Mouse (Mus musculus) large intestine, adult 2 months (tissue): ENCODE results near the gene Eps15l1. TPM values are rescaled to one million over a fixed set of nuclear protein-coding genes. Genes with fewer than 3 reads are reported as not detected.
A peak's percentile ranks its signal among the peaks of the same experiment; 100 is the strongest.

ENCODE experiments used
- DNase-seq: peaks from one replicate; pipeline ENCODE4 v3.0.0-alpha.2; 2012; ENCODE audit warnings: low read depth, low spot score
- WGBS: fragments of 180-500 bp; shearing (Covaris S2); methylation state at CpG from one replicate; pipeline ENCODE4 v1.1.7; 2018; 5-methylcytosine and 5-hydroxymethylcytosine counted together
- polyA plus RNA-seq: library from polyadenylated mRNA; depleted of rRNA; stranded (reverse); fragments of >200 nt; gene quantifications from 2 replicates; pipeline ENCODE4 v1.2.3, GENCODE M21; 2012; rRNA removed

Gene Eps15l1
- polyA plus RNA-seq = 25.5 and 34.9 TPM in 2 replicates

DNA sequence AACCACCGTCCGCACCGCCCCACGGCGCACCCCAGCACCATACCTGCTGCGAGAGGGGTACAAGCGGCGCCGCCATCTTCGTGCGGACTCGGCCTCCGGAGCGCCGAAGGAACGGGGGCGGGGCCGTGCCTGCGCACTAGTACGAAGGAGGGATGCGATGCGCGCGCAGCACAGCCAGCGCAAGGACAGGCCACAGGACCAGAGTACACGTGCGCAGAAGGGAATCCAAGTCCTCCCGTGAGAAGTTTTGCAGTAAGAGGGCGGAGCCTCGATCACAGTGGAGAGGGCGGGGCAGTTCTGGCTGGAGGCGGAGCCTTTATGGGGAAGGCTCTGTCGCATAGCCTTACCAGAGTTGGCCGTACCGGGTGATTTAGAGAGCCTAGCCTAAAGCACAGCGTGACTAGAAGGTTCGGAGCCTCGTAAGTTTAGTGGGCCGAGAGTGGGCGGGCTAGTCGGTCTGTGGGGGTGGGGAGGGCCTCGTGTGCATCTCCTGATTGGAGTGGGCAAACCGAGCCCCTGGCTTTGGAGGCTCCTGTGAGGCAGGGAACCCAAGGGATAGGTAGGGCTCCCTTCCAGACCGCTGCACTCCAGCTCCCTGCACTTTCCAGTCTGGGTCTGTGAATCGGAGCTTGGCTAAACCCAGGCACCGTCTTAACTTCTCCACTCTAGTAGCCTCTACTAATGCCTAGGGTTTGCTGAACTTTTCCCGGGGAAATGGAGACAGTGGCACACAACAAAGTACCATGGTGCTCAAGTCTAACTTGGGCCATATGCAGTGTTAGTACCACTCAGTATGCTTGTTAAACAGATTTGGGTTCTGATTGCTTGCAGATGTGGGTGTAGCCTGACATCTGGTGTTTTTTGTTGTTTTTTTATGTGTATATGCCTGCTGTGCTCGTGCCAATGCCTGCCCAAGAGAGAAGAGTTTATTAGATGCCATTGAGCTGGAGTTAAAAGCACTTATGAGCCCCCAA is at the start of gene Eps15l1:
Eps15l1 (minus strand) TSS at position 99 of the 974 bp plus-strand sequence.
- WGBS = under 1% methylated on average over 48 of the region's 48 CpGs
- DNase-seq = peak; percentile 97

DNA sequence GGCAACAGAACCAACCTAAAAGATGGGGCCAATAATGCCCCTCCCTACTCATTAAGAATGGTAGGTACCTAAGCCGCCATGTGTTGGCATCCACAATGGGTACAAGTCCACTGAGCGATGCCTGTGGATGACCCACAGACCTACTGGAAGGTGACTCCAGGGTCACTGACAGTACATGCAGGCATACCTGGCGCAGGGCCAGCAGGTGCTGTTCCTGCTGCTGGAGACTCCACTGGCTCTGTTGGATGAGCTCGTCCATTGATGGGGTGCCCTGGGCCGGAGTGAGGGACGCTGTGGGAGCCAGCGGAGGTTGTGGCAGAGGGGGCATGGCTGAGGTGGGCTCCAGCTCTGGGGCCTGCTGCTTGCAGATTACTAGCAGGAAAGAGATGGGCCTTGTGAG is 49.4 kb upstream of the Eps15l1 start:
- DNase-seq = no peak
- WGBS = 90% methylated on average over 7 of the region's 7 CpGs

DNA sequence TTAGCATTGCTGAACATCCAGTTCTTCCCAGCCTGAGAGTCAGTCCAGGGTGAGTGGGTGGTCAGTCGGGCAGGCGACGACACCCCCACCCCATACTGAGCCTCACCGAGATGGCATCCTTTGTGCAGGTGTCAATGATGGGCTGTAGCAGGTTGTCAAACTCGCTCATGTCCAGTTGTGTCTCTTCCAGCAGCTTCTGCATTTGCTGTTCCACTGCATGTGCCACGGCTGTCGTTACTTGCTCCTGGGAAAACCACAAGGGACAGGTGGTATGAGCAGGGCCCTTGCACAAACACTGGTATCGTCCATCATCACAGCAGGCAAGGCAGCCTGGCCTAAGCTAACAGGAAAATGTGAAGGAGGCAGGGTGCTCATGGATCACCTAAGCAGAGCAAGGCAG is 48.7 kb upstream of the Eps15l1 start:
- WGBS = 93% methylated on average over 8 of the region's 8 CpGs
- DNase-seq = no peak

GRCm38 (mm10) chr8:72469243-72469642 is 48.0 kb upstream of the Eps15l1 start:
- WGBS = 84% methylated on average over 2 of the region's 2 CpGs
- DNase-seq = no peak

DNA sequence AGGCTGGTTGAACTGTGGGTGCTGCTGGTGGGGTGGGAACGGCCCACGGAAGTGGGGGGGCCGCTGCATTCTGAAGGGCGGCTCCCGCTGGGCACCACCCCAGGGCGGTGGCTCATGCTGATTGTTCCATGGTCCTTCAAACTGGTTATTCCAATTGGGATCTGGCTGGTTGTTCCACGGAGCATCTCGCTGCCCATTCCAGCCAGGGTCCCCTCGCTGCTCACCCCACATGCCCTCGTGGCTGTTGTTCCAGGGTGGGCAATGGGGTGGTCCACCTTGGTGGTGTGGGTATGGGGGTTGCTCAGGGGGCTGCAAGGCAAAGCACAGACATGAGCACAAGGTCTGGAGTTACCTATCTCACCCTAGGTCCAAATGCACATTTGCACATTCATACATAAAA is 43.0 kb upstream of the Eps15l1 start:
- 89% methylated on average over 10 of the region's 10 CpGs for WGBS
- no peak for DNase-seq

DNA sequence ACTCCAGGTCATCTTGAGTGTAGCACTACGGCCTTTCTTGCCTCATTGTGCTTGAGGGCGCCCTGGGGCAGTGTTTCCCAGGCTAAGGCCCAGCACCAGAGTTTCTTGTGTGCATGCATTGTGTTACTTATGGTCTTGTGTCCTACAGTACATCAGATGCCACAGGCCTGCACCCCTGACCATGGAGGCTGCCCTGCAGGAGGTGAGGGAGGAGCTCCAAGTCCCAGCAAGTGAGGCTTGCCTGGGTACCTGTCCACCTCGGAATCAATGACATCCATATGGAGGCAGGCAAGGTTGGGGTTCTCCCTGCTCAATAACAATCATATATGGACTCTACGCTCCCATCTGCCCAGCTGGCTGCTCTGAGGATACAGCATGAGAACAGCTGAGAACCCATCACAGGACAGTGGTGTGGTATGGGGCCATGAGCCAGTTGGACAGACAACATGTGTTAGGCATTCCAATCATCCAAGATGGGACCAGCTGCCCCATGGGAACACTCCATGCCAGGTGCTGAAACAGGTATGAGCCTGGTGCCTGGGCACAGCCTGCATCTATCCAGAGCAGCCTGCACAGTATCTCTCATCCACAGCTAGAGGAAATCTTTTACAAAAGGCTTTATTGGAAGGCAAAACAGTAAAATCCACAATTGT is 38.7 kb upstream of the Eps15l1 start:
- DNase-seq = no peak
- WGBS = 90% methylated on average over 4 of the region's 4 CpGs

DNA sequence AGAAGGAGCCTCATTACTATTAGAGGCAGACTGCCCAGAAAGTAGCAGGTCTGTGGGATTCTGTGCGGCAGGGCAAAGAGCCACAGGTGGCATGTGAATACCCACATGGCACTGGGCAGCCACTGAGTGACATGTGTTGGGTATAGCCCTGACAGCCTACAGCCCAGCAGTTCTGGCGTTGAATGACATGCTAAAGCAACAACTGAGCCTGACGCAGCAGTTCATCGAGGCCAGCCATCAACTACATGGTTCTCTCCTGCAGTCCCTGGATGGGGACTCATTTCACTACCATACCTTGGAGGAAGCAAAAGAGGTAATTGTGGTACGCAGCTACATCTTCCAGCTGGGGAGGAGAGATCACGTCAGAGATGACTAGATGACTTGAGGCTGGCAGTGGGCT is 37.2 kb upstream of the Eps15l1 start:
- 87% methylated on average over 6 of the region's 6 CpGs for WGBS
- DNase-seq = no peak

DNA sequence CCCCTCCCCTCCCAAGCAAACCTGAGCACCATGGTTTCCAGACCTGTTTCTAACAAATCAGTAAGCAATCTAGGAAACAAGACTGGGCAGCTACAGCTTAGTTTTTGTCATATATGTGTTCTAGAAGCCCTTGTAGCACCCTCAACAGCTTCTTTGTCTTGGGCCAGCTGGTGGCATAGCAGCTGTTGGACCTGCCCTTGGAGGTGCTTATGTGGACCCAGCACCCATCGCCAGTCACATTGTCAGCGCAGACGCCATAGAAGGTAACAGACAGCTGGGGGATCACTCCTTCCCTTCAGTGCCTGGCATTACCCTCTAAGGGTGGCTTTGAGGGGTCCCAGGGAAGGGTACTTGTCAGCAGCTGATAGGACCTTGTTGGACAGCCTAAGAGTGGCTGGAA is 36.5 kb upstream of the Eps15l1 start:
- WGBS = 88% methylated on average over 3 of the region's 3 CpGs
- no peak for DNase-seq

DNA sequence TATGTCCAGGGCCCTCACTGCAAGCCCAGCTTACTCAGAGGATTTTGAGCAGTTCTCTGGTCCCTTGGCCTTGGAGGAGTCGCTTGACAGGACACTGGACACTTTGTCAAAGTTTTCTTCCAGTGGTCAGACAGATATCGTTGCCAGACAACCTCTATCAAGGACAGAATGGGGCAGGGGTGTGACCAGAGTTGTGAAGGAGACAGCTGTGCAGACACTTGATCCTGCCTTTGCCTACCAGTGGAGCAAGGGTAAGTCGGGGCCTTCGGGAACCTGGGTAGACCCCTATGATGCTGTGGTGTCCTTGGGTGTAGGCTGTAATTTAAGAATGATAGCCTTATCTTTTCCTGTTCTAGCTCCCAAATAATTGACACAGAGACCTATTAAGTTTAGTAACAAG is 34.1 kb upstream of the Eps15l1 start:
- 90% methylated on average over 4 of the region's 4 CpGs for WGBS

GRCm38 (mm10) chr8:72453904-72454303 is 32.6 kb upstream of the Eps15l1 start:
- 100% methylated on average over 2 of the region's 2 CpGs for WGBS
- no peak for DNase-seq

More for the DNA sequence above, 34.1 kb upstream of the Eps15l1 start:
- DNase-seq = no peak

DNA sequence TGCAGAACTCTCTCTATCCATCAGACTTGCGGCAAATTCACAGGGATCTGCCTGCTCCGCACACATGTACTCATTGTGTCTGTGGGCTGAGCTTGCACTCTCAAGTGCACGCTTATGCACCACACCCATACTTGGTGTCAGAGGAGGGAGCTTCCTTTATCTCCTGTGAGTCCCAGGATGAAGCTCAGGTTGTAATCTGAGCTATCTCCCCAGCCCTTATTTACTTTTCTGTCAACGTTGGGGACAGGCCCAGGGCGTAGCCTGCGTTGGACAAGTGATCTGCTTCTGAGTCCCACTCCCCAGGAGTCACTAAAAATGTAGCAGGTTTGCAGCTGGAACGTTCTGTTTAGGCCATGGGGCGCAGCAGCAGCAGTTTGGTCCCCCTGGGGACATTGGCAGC is 30.3 kb upstream of the Eps15l1 start:
- WGBS = 75% methylated on average over 8 of the region's 8 CpGs
- DNase-seq = no peak

GRCm38 (mm10) chr8:72445071-72445470 is 23.8 kb upstream of the Eps15l1 start:
- DNase-seq = no peak
- 93% methylated on average over 6 of the region's 6 CpGs for WGBS

- 38% methylated on average over 6 of the region's 6 CpGs for WGBS
- DNase-seq = no peak
Observed at GRCm38 (mm10) chr8:72443994-72444350, 22.7 kb upstream of the Eps15l1 start.

- DNase-seq = peak; percentile 97
Observed at GRCm38 (mm10) chr8:72443338-72443993, 22.2 kb upstream of the Eps15l1 start, which contains the start of the genes Calr3 and 1700030K09Rik. TSS of gene Calr3 (minus strand) at chr8:72443870. TSS of gene 1700030K09Rik (plus strand) at chr8:72443880.

DNA sequence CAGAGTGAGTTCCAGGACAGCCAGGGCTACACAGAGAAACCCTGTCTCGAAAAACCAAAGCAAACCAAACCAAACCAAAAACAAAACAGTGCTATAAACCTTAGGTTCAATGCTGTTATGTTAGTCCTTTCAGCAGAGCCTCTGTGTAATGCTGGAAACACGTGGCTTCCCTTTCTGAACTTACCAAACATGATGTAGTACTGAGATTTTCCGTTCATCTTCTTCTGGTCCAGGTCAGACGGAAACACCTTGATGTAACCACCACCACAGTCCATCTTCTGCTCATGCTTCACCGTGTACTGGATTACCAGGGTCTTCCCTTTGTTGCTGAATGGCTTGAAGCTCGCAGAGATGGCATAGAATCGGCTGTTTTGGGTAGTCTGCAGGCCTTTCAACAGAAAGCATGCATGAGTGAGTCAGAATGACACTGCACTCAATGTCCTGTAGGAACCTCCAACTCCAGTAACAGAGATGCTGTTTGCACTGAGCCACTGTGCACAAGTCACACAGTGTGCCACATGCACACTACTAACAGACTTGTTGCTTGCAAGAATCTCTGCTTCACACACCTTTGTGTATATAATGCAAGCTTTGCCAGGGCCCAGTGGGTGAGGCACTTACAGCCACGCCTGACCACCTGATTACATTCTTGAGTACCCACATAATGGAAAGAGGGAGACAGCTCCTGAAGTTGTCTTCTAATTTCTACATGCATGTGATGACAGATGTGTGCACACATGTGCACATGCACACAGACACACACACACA is 17.2 kb upstream of the Eps15l1 start:
- 66% methylated on average over 8 of the region's 8 CpGs for WGBS

More at GRCm38 (mm10) chr8:72443338-72443993, 22.2 kb upstream of the Eps15l1 start, which contains the start of the genes Calr3 and 1700030K09Rik:
- WGBS = 5% methylated on average over 34 of the region's 34 CpGs

GRCm38 (mm10) chr8:72434952-72435351 is 13.7 kb upstream of the Eps15l1 start:
- no peak for DNase-seq
- 2% methylated on average over 2 of the region's 2 CpGs for WGBS

More for the DNA sequence above, 17.2 kb upstream of the Eps15l1 start:
- DNase-seq = no peak

GRCm38 (mm10) chr8:72429676-72430075 is 8.4 kb upstream of the Eps15l1 start:
- 47% methylated on average over 13 of the region's 13 CpGs for WGBS
- DNase-seq = no peak

GRCm38 (mm10) chr8:72422926-72423325 is 1.7 kb upstream of the Eps15l1 start:
- WGBS = 50% methylated on average over 1 of the region's 1 CpGs
- no peak for DNase-seq
